In genomic region chr6:128913598-128914254, GRCm38 (mm10) we compare ENCODE assay signal across 24 mouse cellular contexts. TPM values are rescaled to one million over a fixed set of nuclear protein-coding genes. Genes with fewer than 3 reads are reported as not detected.
A peak's percentile ranks its signal among the peaks of the same experiment; 100 is the strongest.
DNase-seq lines count a peak whose midpoint lies in the region; ATAC-seq and TF ChIP-seq lines count a peak whose summit lies in the region.
"Had no signal": no experiment of that assay in that cellular context is flagged by ENCODE, and none has a peak within 500 bp of the region (broad histone marks: within the 10 kb centered on the region; RNA-seq: fewer than 3 reads in every experiment).

No protein-coding gene starts in this region.

- no peak for TF ChIP-seq EP300 in MEL (IDR thresholded peaks at IDR 0.05; ENCODE audit: low read depth in 1 of 2, low read length in 2 of 2)

- H3K79me2 ChIP-seq in MEL (ENCODE audit: control insufficient read depth, insufficient read depth, low read length, poor library complexity) = no peaks in the 10 kb centered on the region

- H3K36me3 ChIP-seq in MEL (ENCODE audit: control insufficient read depth in 1 of 2, insufficient read depth in 2 of 2, low read length in 2 of 2) = no peaks in the 10 kb centered on the region
- H3K36me3 ChIP-seq in intestine, postnatal 0 days (ENCODE audit: control insufficient read depth, insufficient read depth) = no peaks in the 10 kb centered on the region
- no peaks in the 10 kb centered on the region for H3K36me3 ChIP-seq in splenic B cell, adult 2 months (ENCODE audit: control insufficient read depth, insufficient read depth, low read length, poor library complexity, severe bottlenecking)
- H3K36me3 ChIP-seq in heart, embryonic 11.5 days (ENCODE audit: control insufficient read depth, insufficient read depth, low read length) = no peaks in the 10 kb centered on the region
- H3K36me3 ChIP-seq: embryonic facial prominence, embryonic 13.5 days; heart, embryonic 15.5 days; liver, embryonic 13.5 days; neural tube, embryonic 12.5 days had no signal

- H3K4me1 ChIP-seq in MEL (ENCODE audit: control insufficient read depth in 1 of 2, insufficient read depth in 2 of 2, low read length in 2 of 2) = no peaks in the 10 kb centered on the region
- no peaks in the 10 kb centered on the region for H3K4me1 ChIP-seq in intestine, postnatal 0 days (replicated peaks; ENCODE audit: control insufficient read depth, insufficient read depth, low read length)
- no peaks in the 10 kb centered on the region for H3K4me1 ChIP-seq in heart, embryonic 11.5 days (ENCODE audit: control insufficient read depth, insufficient read depth, low read length)
- H3K4me1 ChIP-seq: embryonic facial prominence, embryonic 13.5 days; heart, embryonic 15.5 days; liver, embryonic 13.5 days; neural tube, embryonic 12.5 days had no signal

- TF ChIP-seq CTCF in MEL (IDR thresholded peaks at IDR 0.05 in 2 of 3, conservative IDR thresholded peaks at IDR 0.05 in 1 of 3; ENCODE audit: control insufficient read depth in 1 of 3, insufficient read depth in 1 of 3, low read depth in 2 of 3, low read length in 3 of 3, poor library complexity in 1 of 3, severe bottlenecking in 1 of 3) = no peak
- TF ChIP-seq CTCF in intestine, postnatal 0 days (IDR thresholded peaks at IDR 0.05; ENCODE audit: low read depth) = no peak

- H3K9me3 ChIP-seq in MEL (replicated peaks; ENCODE audit: insufficient read depth, low read length) = no peaks in the 10 kb centered on the region
- peaks cover 3% of the 10 kb centered on the region; the same call in 1 of the 2 replicates for H3K9me3 ChIP-seq in intestine, postnatal 0 days (ENCODE audit: control insufficient read depth)
- H3K9me3 ChIP-seq in heart, embryonic 11.5 days (replicated peaks; ENCODE audit: control insufficient read depth, low read length) = no peaks in the 10 kb centered on the region
- H3K9me3 ChIP-seq: embryonic facial prominence, embryonic 13.5 days; heart, embryonic 15.5 days; liver, embryonic 13.5 days; neural tube, embryonic 12.5 days had no signal

- DNase-seq in A20 (ENCODE audit: low read depth, low spot score) (peak; percentile 49), MEL (ENCODE audit: low read depth, low spot score) (peak; percentile 21)
- DNase-seq in splenic B cell, adult 2 months (ENCODE audit: low read depth, low spot score) = peak; percentile 37
- no peak for DNase-seq in ovary, adult 18-20 months (ENCODE audit: low spot score)
- DNase-seq in urinary bladder, adult 18-20 months (ENCODE audit: low spot score in 2 of 2) = no peak
- DNase-seq: adrenal gland, postnatal 14 days; cerebellum, adult 2 months; forebrain, postnatal 0 days; heart, adult 18-20 months; liver, embryonic 13.5 days; right cerebral cortex, postnatal 14 days had no signal

- H3K9ac ChIP-seq in MEL (ENCODE audit: control insufficient read depth, low read depth, low read length, poor library complexity, severe bottlenecking) = no peak overlapping the region
- H3K9ac ChIP-seq in intestine, postnatal 0 days (ENCODE audit: low read depth, low read length) = no peak overlapping the region
- H3K9ac ChIP-seq in heart, embryonic 11.5 days (ENCODE audit: low read depth, low read length) = no peak overlapping the region
- H3K9ac ChIP-seq: embryonic facial prominence, embryonic 13.5 days; forebrain, postnatal 0 days; heart, embryonic 15.5 days; liver, embryonic 13.5 days; neural tube, embryonic 12.5 days had no signal

- H3K4me3 ChIP-seq in MEL (ENCODE audit: control insufficient read depth in 1 of 2, insufficient read depth in 1 of 2, low read depth in 2 of 2, low read length in 2 of 2) = no peak overlapping the region
- no peak overlapping the region for H3K4me3 ChIP-seq in intestine, postnatal 0 days (ENCODE audit: low read depth, low read length)
- no peak overlapping the region for H3K4me3 ChIP-seq in heart, embryonic 11.5 days (ENCODE audit: low read depth, low read length)
- H3K4me3 ChIP-seq: embryonic facial prominence, embryonic 13.5 days; heart, embryonic 15.5 days; liver, embryonic 13.5 days; neural tube, embryonic 12.5 days had no signal

- TF ChIP-seq RAD21 in MEL (IDR thresholded peaks at IDR 0.05; ENCODE audit: low read depth, low read length) = no peak

- no peak for TF ChIP-seq POLR2A in MEL (IDR thresholded peaks at IDR 0.05; ENCODE audit: control insufficient read depth in 1 of 2, insufficient read depth in 1 of 2, low read depth in 1 of 2, low read length in 2 of 2, poor library complexity in 1 of 2)

- H3K4me2 ChIP-seq in intestine, postnatal 0 days (replicated peaks; ENCODE audit: low read depth) = no peak overlapping the region
- H3K4me2 ChIP-seq in heart, embryonic 11.5 days = no peak overlapping the region
- H3K4me2 ChIP-seq: embryonic facial prominence, embryonic 13.5 days; heart, embryonic 15.5 days; liver, embryonic 13.5 days; neural tube, embryonic 12.5 days had no signal

- no peak overlapping the region for H3K27ac ChIP-seq in MEL (ENCODE audit: control insufficient read depth, low read depth, low read length)
- no peak overlapping the region for H3K27ac ChIP-seq in intestine, postnatal 0 days (ENCODE audit: low read depth, low read length)
- no peak overlapping the region for H3K27ac ChIP-seq in heart, embryonic 11.5 days (ENCODE audit: low read depth, low read length)
- H3K27ac ChIP-seq: embryonic facial prominence, embryonic 13.5 days; heart, embryonic 15.5 days; kidney, postnatal 0 days; liver, embryonic 13.5 days; neural tube, embryonic 12.5 days had no signal

- H3K27me3 ChIP-seq in MEL (ENCODE audit: control insufficient read depth in 1 of 2, insufficient read depth in 2 of 2, low read length in 2 of 2) = no peaks in the 10 kb centered on the region
- H3K27me3 ChIP-seq in intestine, postnatal 0 days (replicated peaks; ENCODE audit: control insufficient read depth, insufficient read depth, low read length) = no peaks in the 10 kb centered on the region
- H3K27me3 ChIP-seq in splenic B cell, adult 2 months (ENCODE audit: control insufficient read depth, insufficient read depth, low read length, poor library complexity, severe bottlenecking) = no peaks in the 10 kb centered on the region
- no peaks in the 10 kb centered on the region for H3K27me3 ChIP-seq in heart, embryonic 11.5 days (ENCODE audit: control insufficient read depth, insufficient read depth, low read length)
- H3K27me3 ChIP-seq: CH12.LX; embryonic facial prominence, embryonic 13.5 days; heart, embryonic 15.5 days; liver, embryonic 13.5 days; neural tube, embryonic 12.5 days had no signal

- 74% methylated on average over 2 of the region's 2 CpGs for WGBS in intestine, postnatal 0 days
- WGBS in heart, embryonic 11.5 days (ENCODE audit: insufficient replicate concordance) = 69% methylated on average over 2 of the region's 2 CpGs

- peak; percentile 78 for ATAC-seq in intestine, postnatal 0 days
- ATAC-seq in heart, embryonic 11.5 days (replicated peaks; ENCODE audit: insufficient number of reproducible peaks, low FRiP score, low TSS enrichment) = no peak
- ATAC-seq: forebrain, postnatal 0 days had no signal

TF ChIP-seq in MEL, 35 proteins besides CTCF, POLR2A, EP300 and RAD21:
- no peak for TF ChIP-seq MYB (IDR thresholded peaks at IDR 0.05; ENCODE audit: low read depth, low read length)
- TF ChIP-seq CHD2 (IDR thresholded peaks at IDR 0.05; ENCODE audit: low read length) = no peak
- TF ChIP-seq ZMIZ1 (IDR thresholded peaks at IDR 0.05; ENCODE audit: low read depth, low read length) = no peak
- TF ChIP-seq HCFC1 (IDR thresholded peaks at IDR 0.05; ENCODE audit: low read depth, low read length) = no peak
- TF ChIP-seq RCOR1 (IDR thresholded peaks at IDR 0.05; ENCODE audit: low read depth, low read length) = no peak
- no peak for TF ChIP-seq ZNF384 (IDR thresholded peaks at IDR 0.05; ENCODE audit: low read depth, low read length)
- TF ChIP-seq ELF1 (IDR thresholded peaks at IDR 0.05; ENCODE audit: low read depth, low read length) = no peak
- no peak for TF ChIP-seq NRF1 (IDR thresholded peaks at IDR 0.05; ENCODE audit: insufficient read depth, low read depth, low read length, poor library complexity, severe bottlenecking)
- no peak for TF ChIP-seq ZC3H11A (IDR thresholded peaks at IDR 0.05; ENCODE audit: low read depth, low read length)
- TF ChIP-seq GATA1 (IDR thresholded peaks at IDR 0.05; ENCODE audit: low read depth, low read length) = no peak
- no peak for TF ChIP-seq GABPA (IDR thresholded peaks at IDR 0.05; ENCODE audit: low read depth, low read length)

RNA-seq across cellular contexts. Expression of gene Clec2g, which starts 20.5 kb away (rescaled TPM):
- total RNA-seq in MEL (2012; rRNA removed) = not detected in 2 replicates
- under 1 TPM in 1 of 2 experiments, not detected in 1; 0.04 TPM for polyA plus RNA-seq in MEL (2012; ENCODE audit: insufficient read depth in 1 of 2, insufficient read length in 2 of 2, low read depth in 1 of 2, low replicate concordance in 2 of 2, missing spikeins in 1 of 2)
- not detected in 2 replicates for polyA plus RNA-seq in intestine, postnatal 0 days (2015; fragmentation: Nextera tagmentation; extraction: Ambion mirVana)
- not detected in 2 replicates for polyA plus RNA-seq in heart, embryonic 11.5 days (2014; fragmentation: Nextera tagmentation; extraction: Ambion mirVana)
- total RNA-seq: forebrain, postnatal 0 days; midbrain, postnatal 0 days had no signal
- polyA plus RNA-seq: cerebellum, adult 2 months; forebrain, postnatal 0 days; heart, embryonic 15.5 days; hindbrain, embryonic 11.5 days; intestine, embryonic 14.5 days; kidney, postnatal 0 days; limb, embryonic 11.5 days; liver, embryonic 13.5 days; midbrain, postnatal 0 days; neural tube, embryonic 12.5 days had no signal

RNA-seq across cellular contexts. Expression of gene BC035044, which starts 22.8 kb away (rescaled TPM):
- not detected in 2 replicates for total RNA-seq in MEL (2012; rRNA removed)
- not detected for polyA plus RNA-seq in MEL (2012; ENCODE audit: insufficient read depth in 1 of 2, insufficient read length in 2 of 2, low read depth in 1 of 2, low replicate concordance in 2 of 2, missing spikeins in 1 of 2)
- 1.2 and 1.4 TPM in 2 replicates for polyA plus RNA-seq in intestine, postnatal 0 days (2015; fragmentation: Nextera tagmentation; extraction: Ambion mirVana)
- polyA plus RNA-seq in heart, embryonic 11.5 days (2014; fragmentation: Nextera tagmentation; extraction: Ambion mirVana) = 0.69 and 0.73 TPM in 2 replicates
- total RNA-seq: gastrocnemius, adult 8-10 months had no signal

RNA-seq across cellular contexts. Expression of gene Clec2i, which starts 26.3 kb away (rescaled TPM):
- total RNA-seq in MEL (2012; rRNA removed) = not detected in 2 replicates
- polyA plus RNA-seq in MEL (2012; ENCODE audit: insufficient read depth in 1 of 2, insufficient read length in 2 of 2, low read depth in 1 of 2, low replicate concordance in 2 of 2, missing spikeins in 1 of 2) = not detected
- polyA plus RNA-seq in intestine, postnatal 0 days (2015; fragmentation: Nextera tagmentation; extraction: Ambion mirVana) = 0.18 and 0.21 TPM in 2 replicates
- polyA plus RNA-seq in heart, embryonic 11.5 days (2014; fragmentation: Nextera tagmentation; extraction: Ambion mirVana) = not detected in 2 replicates
- total RNA-seq: forebrain, postnatal 0 days; gastrocnemius, adult 8-10 months; layer of hippocampus, adult 8-10 months; midbrain, postnatal 0 days had no signal
- polyA plus RNA-seq: cerebellum, adult 2 months; hindbrain, embryonic 11.5 days; limb, embryonic 11.5 days; midbrain, postnatal 0 days; neural tube, embryonic 12.5 days had no signal

Comparison
In these comparisons a context has a peak if more than half of its experiments do, and no peak if none do; other contexts are left out.
1. DNase-seq: peak in A20 (single experiment), MEL (single experiment) and splenic B cell, adult 2 months (single experiment); none in ovary, adult 18-20 months (single experiment) and urinary bladder, adult 18-20 months (0 of 2).